Mouse (Mus musculus) erythroblast, embryonic 14.5 days (primary cell): Measurements from ENCODE around the gene Fbn1.

Experiments
- GATA1 ChIP-seq: IDR thresholded peaks from 2 replicates; pipeline ENCODE4 v1.6.1; 2012; ENCODE audit warnings: low read length, inconsistent platforms, mixed read lengths
- TAL1 ChIP-seq: IDR thresholded peaks from 3 replicates; pipeline ENCODE4 v1.6.1; 2012; ENCODE audit warnings: low read length, inconsistent platforms, mixed read lengths

DNA sequence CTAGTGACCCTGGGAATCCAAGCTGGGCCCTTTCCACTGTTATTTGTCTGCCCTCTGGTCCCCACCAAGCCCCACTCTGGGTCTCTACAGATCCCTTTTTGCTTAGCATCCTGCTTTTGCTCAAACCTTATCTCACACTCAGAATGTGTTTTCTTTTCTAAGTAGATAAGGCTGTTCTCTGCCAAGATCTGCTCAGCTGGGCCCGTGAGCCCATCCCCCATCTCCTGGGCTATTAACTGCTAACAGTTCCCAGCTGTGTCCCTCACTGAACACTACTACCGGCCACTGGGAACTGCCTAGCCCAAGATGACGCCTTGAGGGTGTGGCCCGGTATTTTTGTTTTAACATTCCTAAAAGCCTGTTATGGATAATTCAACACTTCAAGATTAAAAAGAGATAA is 8.8 kb upstream of the Fbn1 start:
- TF ChIP-seq TAL1 = no peak
- no peak for TF ChIP-seq GATA1
